In the genomic region with DNA sequence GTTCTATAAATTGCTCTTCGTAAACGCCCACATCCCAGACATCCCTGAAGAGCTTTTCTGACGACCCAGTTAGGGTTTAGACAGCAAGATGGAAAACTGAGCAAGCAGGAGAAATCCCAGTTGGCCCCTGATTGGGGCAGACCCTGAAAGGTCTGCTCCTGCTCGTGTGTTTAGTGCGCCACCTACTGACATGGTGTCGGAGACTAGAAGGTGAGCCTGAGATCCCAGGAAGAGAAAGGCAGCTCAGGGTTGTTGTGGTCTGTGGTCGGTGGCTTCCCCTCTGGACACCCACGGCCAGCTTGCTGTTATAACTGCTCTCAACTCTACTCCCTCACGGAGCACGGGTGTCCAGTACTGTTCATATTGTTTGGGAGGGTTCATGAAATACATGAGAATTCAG, we compare ENCODE assay signal across 8 mouse cellular contexts. TPM values are rescaled to one million over a fixed set of nuclear protein-coding genes. Genes with fewer than 3 reads are reported as not detected.
DNase-seq lines count a peak whose midpoint lies in the region; ATAC-seq and TF ChIP-seq lines count a peak whose summit lies in the region.

No protein-coding gene starts in this region.

- no peaks in the 10 kb centered on the region for H3K27me3 ChIP-seq in forebrain, postnatal 0 days (ENCODE audit: insufficient read depth, low read length)
- H3K27me3 ChIP-seq in hindbrain, embryonic 10.5 days (ENCODE audit: insufficient read depth, poor library complexity, severe bottlenecking): no peaks in the 10 kb centered on the region
- H3K27me3 ChIP-seq in lung, embryonic 16.5 days (ENCODE audit: control insufficient read depth, insufficient read depth, low read depth, low read length): no peaks in the 10 kb centered on the region

- H3K4me2 ChIP-seq in forebrain, postnatal 0 days (ENCODE audit: low read depth): no peak overlapping the region
- H3K4me2 ChIP-seq in lung, embryonic 16.5 days (ENCODE audit: low read depth, low read length): no peak overlapping the region; the same call in 1 of the 2 replicates

- no peak overlapping the region for H3K9ac ChIP-seq in forebrain, postnatal 0 days
- H3K9ac ChIP-seq in lung, embryonic 16.5 days (ENCODE audit: low read length): no peak overlapping the region

- TF ChIP-seq POLR2A in olfactory bulb, adult 2 months (IDR thresholded peaks at IDR 0.05; ENCODE audit: insufficient read depth, low read depth, low read length): no peak

- 11% methylated on average over 10 of the region's 10 CpGs for WGBS in forebrain, postnatal 0 days
- WGBS in hindbrain, embryonic 10.5 days: 14% methylated on average over 10 of the region's 10 CpGs
- 7% methylated on average over 10 of the region's 10 CpGs for WGBS in lung, embryonic 16.5 days
- 13% methylated on average over 10 of the region's 10 CpGs for WGBS in olfactory bulb, adult 2 months

- H3K27ac ChIP-seq in forebrain, postnatal 0 days (ENCODE audit: low read depth, low read length): no peak overlapping the region
- H3K27ac ChIP-seq in hindbrain, embryonic 10.5 days: no peak overlapping the region
- no peak overlapping the region for H3K27ac ChIP-seq in lung, embryonic 16.5 days (ENCODE audit: low read length)
- H3K27ac ChIP-seq in olfactory bulb, adult 2 months (ENCODE audit: insufficient read depth, low read depth, low read length): no peak overlapping the region

- DNase-seq in ES-CJ7 (ENCODE audit: low read depth, low spot score): peak; percentile 75
- DNase-seq in forebrain, postnatal 0 days: peak; percentile 80
- DNase-seq in hindbrain, embryonic 10.5 days (ENCODE audit: low spot score): peak; percentile 77
- peak; percentile 61 for DNase-seq in layer of hippocampus, adult 9-11 months
- peak; percentile 75 for DNase-seq in thymus, postnatal 0 days (ENCODE audit: low spot score)

- no peaks in the 10 kb centered on the region for H3K9me3 ChIP-seq in forebrain, postnatal 0 days (ENCODE audit: low read length)
- H3K9me3 ChIP-seq in hindbrain, embryonic 10.5 days: no peaks in the 10 kb centered on the region
- H3K9me3 ChIP-seq in lung, embryonic 16.5 days (ENCODE audit: control insufficient read depth, low read length): no peaks in the 10 kb centered on the region

- peak; percentile 80 for ATAC-seq in cerebellum, adult (ENCODE audit: insufficient number of reproducible peaks, low FRiP score, low TSS enrichment)
- ATAC-seq in forebrain, postnatal 0 days: peak; percentile 84
- ATAC-seq in lung, embryonic 16.5 days (ENCODE audit: low read depth): peak; percentile 63

- H3K36me3 ChIP-seq in forebrain, postnatal 0 days (ENCODE audit: insufficient read depth): no peaks in the 10 kb centered on the region
- H3K36me3 ChIP-seq in hindbrain, embryonic 10.5 days: no peaks in the 10 kb centered on the region
- H3K36me3 ChIP-seq in lung, embryonic 16.5 days (ENCODE audit: control insufficient read depth, insufficient read depth, low read length): no peaks in the 10 kb centered on the region

- H3K4me1 ChIP-seq in forebrain, postnatal 0 days (ENCODE audit: insufficient read depth): no peaks in the 10 kb centered on the region
- peaks cover 13% of the 10 kb centered on the region for H3K4me1 ChIP-seq in hindbrain, embryonic 10.5 days (replicated peaks)
- peaks cover 8% of the 10 kb centered on the region for H3K4me1 ChIP-seq in lung, embryonic 16.5 days (replicated peaks; ENCODE audit: control insufficient read depth, insufficient read depth, low read length)
- H3K4me1 ChIP-seq in olfactory bulb, adult 2 months (ENCODE audit: control insufficient read depth, insufficient read depth, low read length): peaks cover 3% of the 10 kb centered on the region; the same call in 1 of the 2 replicates

- H3K4me3 ChIP-seq in forebrain, postnatal 0 days (ENCODE audit: low read depth, low read length): no peak overlapping the region
- H3K4me3 ChIP-seq in hindbrain, embryonic 10.5 days: no peak overlapping the region
- no peak overlapping the region for H3K4me3 ChIP-seq in lung, embryonic 16.5 days (ENCODE audit: low read length)
- no peak overlapping the region for H3K4me3 ChIP-seq in olfactory bulb, adult 2 months (ENCODE audit: insufficient read depth, low read depth, low read length)

- TF ChIP-seq CTCF in forebrain, postnatal 0 days (IDR thresholded peaks at IDR 0.05; ENCODE audit: low read depth): peak; percentile 83
- peak; percentile 94 for TF ChIP-seq CTCF in olfactory bulb, adult 2 months (IDR thresholded peaks at IDR 0.05; ENCODE audit: insufficient read depth, low read depth, low read length)

RNA-seq across cellular contexts. Expression of a gene that starts 3.2 kb away (rescaled TPM):
- total RNA-seq in forebrain, postnatal 0 days (2014; rRNA removed): 11.5 and 15.9 TPM in 2 replicates
- 19.5 and 22.4 TPM in 2 replicates for polyA plus RNA-seq in forebrain, postnatal 0 days (2015; fragmentation: Nextera tagmentation; extraction: Ambion mirVana)
- 25.0 and 26.8 TPM in 2 replicates for polyA plus RNA-seq in hindbrain, embryonic 10.5 days (2016; fragmentation: Nextera tagmentation; extraction: Ambion mirVana)
- polyA plus RNA-seq in lung, embryonic 16.5 days (2015; fragmentation: Nextera tagmentation; extraction: Ambion mirVana): 66.5 and 76.3 TPM in 2 replicates
- polyA plus RNA-seq in olfactory bulb, adult 2 months (2012; ENCODE audit: insufficient read depth, insufficient read length, low replicate concordance, missing spikeins): not detected in 2 replicates
- 19.3 and 22.5 TPM in 2 replicates for polyA plus RNA-seq in thymus, postnatal 0 days (2015; fragmentation: Nextera tagmentation; extraction: Ambion mirVana)

Comparison
In these comparisons a context has a peak if more than half of its experiments do, and no peak if none do; other contexts are left out.
1. RNA of a gene that starts 3.2 kb away (polyA plus RNA-seq): 66.5 to 76.3 TPM in lung, embryonic 16.5 days, 25.0 to 26.8 TPM in hindbrain, embryonic 10.5 days, 19.5 to 22.4 TPM in forebrain, postnatal 0 days and 19.3 to 22.5 TPM in thymus, postnatal 0 days; not detected in olfactory bulb, adult 2 months; every median in the first group is over 10 times any median in the second.
2. Peak in every context shown above with its lines, with median percentiles within 50 percentile points of each other: DNase-seq and ATAC-seq.